Mouse (Mus musculus): ENCODE measurements around the gene Sh3rf1.

Sh3rf1 gene

GRCm38 (mm10) chr8:61341587-61342441, 118.1 kb downstream of the Sh3rf1 start:
- Histone ChIP-seq H3K9me3 (ENCODE audit: low read length) (no peaks in the 10 kb centered on the region), H3K4me1 (replicated peaks; ENCODE audit: low read depth, low read length) (0 out of 2 replicates have a peak, but pooled peaks cover 3% of the 10 kb centered on the region), H3K36me3 (ENCODE audit: insufficient read depth, low read length) (no peaks in the 10 kb centered on the region), H3K4me3 (replicated peaks; ENCODE audit: low read length) (no peak overlapping the region), H3K27me3 (ENCODE audit: insufficient read depth, low read length) (no peaks in the 10 kb centered on the region)
- TF ChIP-seq CTCF (conservative IDR thresholded peaks at IDR 0.05; ENCODE audit: low read length), result no peak
- TF ChIP-seq POU5F1 (IDR thresholded peaks at IDR 0.05; ENCODE audit: borderline replicate concordance, low read length), result no peak
- no peak for TF ChIP-seq NANOG (IDR thresholded peaks at IDR 0.05; ENCODE audit: borderline replicate concordance, low read length)

- H3K27me3 ChIP-seq (ENCODE audit: insufficient read depth, low read length), result no peaks in the 10 kb centered on the region
- no peaks in the 10 kb centered on the region for H3K9me3 ChIP-seq (ENCODE audit: low read length)
- H3K4me1 ChIP-seq (replicated peaks; ENCODE audit: low read depth, low read length), result 0 out of 2 replicates have a peak, but pooled peaks cover 3% of the 10 kb centered on the region
- no peak overlapping the region for H3K4me3 ChIP-seq (replicated peaks; ENCODE audit: low read length)
- no peaks in the 10 kb centered on the region for H3K36me3 ChIP-seq (ENCODE audit: insufficient read depth, low read length)
- TF ChIP-seq POU5F1 (IDR thresholded peaks at IDR 0.05; ENCODE audit: borderline replicate concordance, low read length) (no peak), CTCF (conservative IDR thresholded peaks at IDR 0.05; ENCODE audit: low read length) (no peak), NANOG (IDR thresholded peaks at IDR 0.05; ENCODE audit: borderline replicate concordance, low read length) (no peak)
These were observed 118.9 kb downstream of the Sh3rf1 start for GRCm38 (mm10) chr8:61342473-61343026.

- H3K4me1 ChIP-seq (replicated peaks; ENCODE audit: low read depth, low read length), result 0 out of 2 replicates have a peak, but pooled peaks cover 3% of the 10 kb centered on the region
- no peak overlapping the region for H3K4me3 ChIP-seq (replicated peaks; ENCODE audit: low read length)
- no peaks in the 10 kb centered on the region for H3K27me3 ChIP-seq (ENCODE audit: insufficient read depth, low read length)
- H3K36me3 ChIP-seq (ENCODE audit: insufficient read depth, low read length), result no peaks in the 10 kb centered on the region
- no peak for TF ChIP-seq CTCF (conservative IDR thresholded peaks at IDR 0.05; ENCODE audit: low read length)
- H3K9me3 ChIP-seq (ENCODE audit: low read length), result no peaks in the 10 kb centered on the region
These were observed 120.8 kb downstream of the Sh3rf1 start for GRCm38 (mm10) chr8:61344435-61344834.

GRCm38 (mm10) chr8:61346941-61347340, 123.3 kb downstream of the Sh3rf1 start:
- no peaks in the 10 kb centered on the region for H3K27me3 ChIP-seq (ENCODE audit: insufficient read depth, low read length)
- H3K9me3 ChIP-seq (ENCODE audit: low read length), result 0 out of 2 replicates have a peak, but pooled peaks cover under 1% of the 10 kb centered on the region
- no peak overlapping the region for H3K4me3 ChIP-seq (replicated peaks; ENCODE audit: low read length)
- H3K36me3 ChIP-seq (ENCODE audit: insufficient read depth, low read length), result no peaks in the 10 kb centered on the region
- TF ChIP-seq NANOG (IDR thresholded peaks at IDR 0.05; ENCODE audit: borderline replicate concordance, low read length) (no peak), POU5F1 (IDR thresholded peaks at IDR 0.05; ENCODE audit: borderline replicate concordance, low read length) (no peak), CTCF (conservative IDR thresholded peaks at IDR 0.05; ENCODE audit: low read length) (no peak)
- 0 out of 2 replicates have a peak, but pooled peaks cover 3% of the 10 kb centered on the region for H3K4me1 ChIP-seq (replicated peaks; ENCODE audit: low read depth, low read length)

- Histone ChIP-seq H3K36me3 (ENCODE audit: insufficient read depth, low read length) (no peaks in the 10 kb centered on the region), H3K27me3 (ENCODE audit: insufficient read depth, low read length) (no peaks in the 10 kb centered on the region), H3K4me1 (replicated peaks; ENCODE audit: low read depth, low read length) (0 out of 2 replicates have a peak, but pooled peaks cover 2% of the 10 kb centered on the region), H3K4me3 (replicated peaks; ENCODE audit: low read length) (no peak overlapping the region), H3K9me3 (ENCODE audit: low read length) (0 out of 2 replicates have a peak, but pooled peaks cover 7% of the 10 kb centered on the region)
- TF ChIP-seq POU5F1 (IDR thresholded peaks at IDR 0.05; ENCODE audit: borderline replicate concordance, low read length) (no peak), CTCF (conservative IDR thresholded peaks at IDR 0.05; ENCODE audit: low read length) (no peak), NANOG (IDR thresholded peaks at IDR 0.05; ENCODE audit: borderline replicate concordance, low read length) (no peak)
These were observed 123.9 kb downstream of the Sh3rf1 start for GRCm38 (mm10) chr8:61347526-61347925.

GRCm38 (mm10) chr8:61348029-61348428, 124.4 kb downstream of the Sh3rf1 start:
- H3K4me1 ChIP-seq (replicated peaks; ENCODE audit: low read depth, low read length), result no peaks in the 10 kb centered on the region
- no peaks in the 10 kb centered on the region for H3K36me3 ChIP-seq (ENCODE audit: insufficient read depth, low read length)
- no peak overlapping the region for H3K4me3 ChIP-seq (replicated peaks; ENCODE audit: low read length)
- TF ChIP-seq NANOG (IDR thresholded peaks at IDR 0.05; ENCODE audit: borderline replicate concordance, low read length) (no peak), CTCF (conservative IDR thresholded peaks at IDR 0.05; ENCODE audit: low read length) (no peak), POU5F1 (IDR thresholded peaks at IDR 0.05; ENCODE audit: borderline replicate concordance, low read length) (no peak)
- H3K27me3 ChIP-seq (ENCODE audit: insufficient read depth, low read length), result no peaks in the 10 kb centered on the region
- peaks cover 12% of the 10 kb centered on the region; the same call in 1 of the 2 replicates for H3K9me3 ChIP-seq (ENCODE audit: low read length)

- no peaks in the 10 kb centered on the region for H3K27me3 ChIP-seq (ENCODE audit: insufficient read depth, low read length)
- H3K36me3 ChIP-seq (ENCODE audit: insufficient read depth, low read length), result no peaks in the 10 kb centered on the region
- no peak overlapping the region for H3K4me3 ChIP-seq (replicated peaks; ENCODE audit: low read length)
- peaks cover 13% of the 10 kb centered on the region; the same call in 1 of the 2 replicates for H3K9me3 ChIP-seq (ENCODE audit: low read length)
- no peak for TF ChIP-seq CTCF (conservative IDR thresholded peaks at IDR 0.05; ENCODE audit: low read length)
- TF ChIP-seq POU5F1 (IDR thresholded peaks at IDR 0.05; ENCODE audit: borderline replicate concordance, low read length), result no peak
- no peak for TF ChIP-seq NANOG (IDR thresholded peaks at IDR 0.05; ENCODE audit: borderline replicate concordance, low read length)
- no peaks in the 10 kb centered on the region for H3K4me1 ChIP-seq (replicated peaks; ENCODE audit: low read depth, low read length)
These were observed 124.8 kb downstream of the Sh3rf1 start for GRCm38 (mm10) chr8:61348518-61348917.

- TF ChIP-seq POU5F1 (IDR thresholded peaks at IDR 0.05; ENCODE audit: borderline replicate concordance, low read length), result no peak
- TF ChIP-seq NANOG (IDR thresholded peaks at IDR 0.05; ENCODE audit: borderline replicate concordance, low read length), result no peak
- TF ChIP-seq CTCF (conservative IDR thresholded peaks at IDR 0.05; ENCODE audit: low read length), result no peak
- Histone ChIP-seq H3K9me3 (ENCODE audit: low read length) (peaks cover 13% of the 10 kb centered on the region; the same call in 1 of the 2 replicates), H3K36me3 (ENCODE audit: insufficient read depth, low read length) (no peaks in the 10 kb centered on the region), H3K27me3 (ENCODE audit: insufficient read depth, low read length) (no peaks in the 10 kb centered on the region), H3K4me3 (replicated peaks; ENCODE audit: low read length) (no peak overlapping the region), H3K4me1 (replicated peaks; ENCODE audit: low read depth, low read length) (no peaks in the 10 kb centered on the region)
These were observed 126.8 kb downstream of the Sh3rf1 start for GRCm38 (mm10) chr8:61350443-61350842.

All from E14TG2a.4 (cell line).